Mouse (Mus musculus): Measurements from ENCODE around the gene Nfkbil1. TPM values are rescaled to one million over a fixed set of nuclear protein-coding genes. Genes with fewer than 3 reads are reported as not detected.

Gene Nfkbil1
- polyA plus RNA-seq, 1 experiment from 2014 or later: 3.8 TPM

- Histone ChIP-seq H3K27ac (replicated peaks; ENCODE audit: low read depth, low read length) (no peak overlapping the region), H3K4me2 (ENCODE audit: low read length) (no peak overlapping the region), H3K4me1 (ENCODE audit: control insufficient read depth, insufficient read depth, low read length) (no peaks in the 10 kb centered on the region), H3K9me3 (ENCODE audit: control insufficient read depth, low read length) (no peaks in the 10 kb centered on the region), H3K9ac (replicated peaks; ENCODE audit: low read length) (no peak overlapping the region), H3K27me3 (ENCODE audit: control insufficient read depth, insufficient read depth, low read length) (no peaks in the 10 kb centered on the region), H3K36me3 (ENCODE audit: control insufficient read depth, insufficient read depth, low read length) (no peaks in the 10 kb centered on the region), H3K4me3 (replicated peaks; ENCODE audit: low read depth, low read length) (no peak overlapping the region)
- ATAC-seq (ENCODE audit: low FRiP score, low TSS enrichment) (no peak), DNase-seq (no peak)
- WGBS: 84% methylated on average over 8 of the region's 8 CpGs
These were observed 61.2 kb downstream of the Nfkbil1 start for GRCm38 (mm10) chr17:35174201-35174977.

- H3K36me3 ChIP-seq (ENCODE audit: control insufficient read depth, insufficient read depth, low read length): no peaks in the 10 kb centered on the region
- 63% methylated on average over 3 of the region's 3 CpGs for WGBS
- no peak overlapping the region for H3K4me2 ChIP-seq (ENCODE audit: low read length)
- H3K27ac ChIP-seq (replicated peaks; ENCODE audit: low read depth, low read length): no peak overlapping the region
- ATAC-seq (ENCODE audit: low FRiP score, low TSS enrichment): no peak
- no peak for DNase-seq
- H3K27me3 ChIP-seq (ENCODE audit: control insufficient read depth, insufficient read depth, low read length): no peaks in the 10 kb centered on the region
- H3K4me1 ChIP-seq (ENCODE audit: control insufficient read depth, insufficient read depth, low read length): no peaks in the 10 kb centered on the region
- H3K4me3 ChIP-seq (replicated peaks; ENCODE audit: low read depth, low read length): no peak overlapping the region
- 0 out of 2 replicates have a peak overlapping the region, but pooled peaks have one; percentile 9 for H3K9ac ChIP-seq (replicated peaks; ENCODE audit: low read length)
- no peaks in the 10 kb centered on the region for H3K9me3 ChIP-seq (ENCODE audit: control insufficient read depth, low read length)
These were observed 62.3 kb downstream of the Nfkbil1 start for GRCm38 (mm10) chr17:35173329-35173728.

GRCm38 (mm10) chr17:35172445-35173234 is 63.0 kb downstream of the Nfkbil1 start:
- no peaks in the 10 kb centered on the region for H3K27me3 ChIP-seq (ENCODE audit: control insufficient read depth, insufficient read depth, low read length)
- no peaks in the 10 kb centered on the region for H3K4me1 ChIP-seq (ENCODE audit: control insufficient read depth, insufficient read depth, low read length)
- H3K4me2 ChIP-seq (ENCODE audit: low read length): no peak overlapping the region
- no peaks in the 10 kb centered on the region for H3K36me3 ChIP-seq (ENCODE audit: control insufficient read depth, insufficient read depth, low read length)
- DNase-seq (no peak), ATAC-seq (ENCODE audit: low FRiP score, low TSS enrichment) (no peak)
- WGBS: 70% methylated on average over 11 of the region's 11 CpGs
- no peak overlapping the region for H3K4me3 ChIP-seq (replicated peaks; ENCODE audit: low read depth, low read length)
- 0 out of 2 replicates have a peak overlapping the region, but pooled peaks have one; percentile 9 for H3K9ac ChIP-seq (replicated peaks; ENCODE audit: low read length)
- no peaks in the 10 kb centered on the region for H3K9me3 ChIP-seq (ENCODE audit: control insufficient read depth, low read length)
- no peak overlapping the region for H3K27ac ChIP-seq (replicated peaks; ENCODE audit: low read depth, low read length)

Small RNAs within 50 kb of the gene (microRNA-seq; reads per million reads assigned to microRNA genes)
- gene Mir6973a (not detected), gene Mir6974 (not detected), gene Mir6975 (4.4 reads per million, percentile 25 among the genes with 10 or more reads in this experiment), gene Mir8094 (not detected)

Other genes with a start within 250 kb of the Nfkbil1 start
- gene Vars, start 234.8 kb downstream of the Nfkbil1 start, polyA plus RNA-seq (2014; fragmentation: Nextera tagmentation; extraction: Ambion mirVana): 43.4 and 51.1 TPM in 2 replicates
- 0.12 and 0.16 TPM in 2 replicates for gene Vwa7, start 219.2 kb downstream of the Nfkbil1 start, polyA plus RNA-seq (2014; fragmentation: Nextera tagmentation; extraction: Ambion mirVana)
- 2.0 and 2.2 TPM in 2 replicates for gene Sapcd1, start 207.8 kb downstream of the Nfkbil1 start, polyA plus RNA-seq (2014; fragmentation: Nextera tagmentation; extraction: Ambion mirVana)
- 2.1 and 2.8 TPM in 2 replicates for gene Msh5, start 189.0 kb downstream of the Nfkbil1 start, polyA plus RNA-seq (2014; fragmentation: Nextera tagmentation; extraction: Ambion mirVana)
- 17.7 and 22.8 TPM in 2 replicates for gene Clic1, start 185.8 kb downstream of the Nfkbil1 start, polyA plus RNA-seq (2014; fragmentation: Nextera tagmentation; extraction: Ambion mirVana)
- gene Ddah2, start 176.8 kb downstream of the Nfkbil1 start, polyA plus RNA-seq (2014; fragmentation: Nextera tagmentation; extraction: Ambion mirVana): 375 and 392 TPM in 2 replicates
- gene Ly6g6c, start 170.4 kb downstream of the Nfkbil1 start, polyA plus RNA-seq (2014; fragmentation: Nextera tagmentation; extraction: Ambion mirVana): not detected in 2 replicates
- gene Mpig6b, start 169.6 kb downstream of the Nfkbil1 start, polyA plus RNA-seq (2014; fragmentation: Nextera tagmentation; extraction: Ambion mirVana): 0.11 and 0.21 TPM in 2 replicates
- gene Ly6g6e, start 158.9 kb downstream of the Nfkbil1 start, polyA plus RNA-seq (2014; fragmentation: Nextera tagmentation; extraction: Ambion mirVana): 0.62 TPM in 1 of 2 replicates, not detected in the other
- gene Ly6g6d, start 157.7 kb downstream of the Nfkbil1 start, polyA plus RNA-seq (2014; fragmentation: Nextera tagmentation; extraction: Ambion mirVana): 0.78 and 1.5 TPM in 2 replicates
- not detected in 2 replicates for gene Ly6g6f, start 150.2 kb downstream of the Nfkbil1 start, polyA plus RNA-seq (2014; fragmentation: Nextera tagmentation; extraction: Ambion mirVana)
- 79.4 and 86.0 TPM in 2 replicates for gene Abhd16a, start 146.5 kb downstream of the Nfkbil1 start, polyA plus RNA-seq (2014; fragmentation: Nextera tagmentation; extraction: Ambion mirVana)
- gene Ly6g5c, start 127.5 kb downstream of the Nfkbil1 start, polyA plus RNA-seq (2014; fragmentation: Nextera tagmentation; extraction: Ambion mirVana): not detected in 2 replicates
- 1.3 TPM in 2 replicates for gene Ly6g5b, start 120.4 kb downstream of the Nfkbil1 start, polyA plus RNA-seq (2014; fragmentation: Nextera tagmentation; extraction: Ambion mirVana)
- gene Gpank1, start 114.3 kb downstream of the Nfkbil1 start, polyA plus RNA-seq (2014; fragmentation: Nextera tagmentation; extraction: Ambion mirVana): 24.2 and 25.4 TPM in 2 replicates
- 328 and 334 TPM in 2 replicates for gene Csnk2b, start 113.7 kb downstream of the Nfkbil1 start, polyA plus RNA-seq (2014; fragmentation: Nextera tagmentation; extraction: Ambion mirVana)
- gene D17H6S53E, start 109.4 kb downstream of the Nfkbil1 start, polyA plus RNA-seq (2014; fragmentation: Nextera tagmentation; extraction: Ambion mirVana): 6.0 and 6.8 TPM in 2 replicates
- gene Apom, start 103.7 kb downstream of the Nfkbil1 start, polyA plus RNA-seq (2014; fragmentation: Nextera tagmentation; extraction: Ambion mirVana): 0.57 TPM in 1 of 2 replicates, not detected in the other
- 122 and 136 TPM in 2 replicates for gene Bag6, start 100.6 kb downstream of the Nfkbil1 start, polyA plus RNA-seq (2014; fragmentation: Nextera tagmentation; extraction: Ambion mirVana)
- 191 and 194 TPM in 2 replicates for gene Prrc2a, start 70.9 kb downstream of the Nfkbil1 start, polyA plus RNA-seq (2014; fragmentation: Nextera tagmentation; extraction: Ambion mirVana)
- 3.3 and 8.8 TPM in 2 replicates for gene Aif1, start 59.7 kb downstream of the Nfkbil1 start, polyA plus RNA-seq (2014; fragmentation: Nextera tagmentation; extraction: Ambion mirVana)
- gene Lst1, start 47.4 kb downstream of the Nfkbil1 start, polyA plus RNA-seq (2014; fragmentation: Nextera tagmentation; extraction: Ambion mirVana): 3.8 and 9.0 TPM in 2 replicates
- 0.74 and 0.84 TPM in 2 replicates for gene Ltb, start 41.4 kb downstream of the Nfkbil1 start, polyA plus RNA-seq (2014; fragmentation: Nextera tagmentation; extraction: Ambion mirVana)
- gene Tnf, start 33.8 kb downstream of the Nfkbil1 start, polyA plus RNA-seq (2014; fragmentation: Nextera tagmentation; extraction: Ambion mirVana): not detected in 2 replicates
- 0.20 and 0.73 TPM in 2 replicates for gene Lta, start 30.4 kb downstream of the Nfkbil1 start, polyA plus RNA-seq (2014; fragmentation: Nextera tagmentation; extraction: Ambion mirVana)
- gene Gm16181, start 15.0 kb downstream of the Nfkbil1 start, polyA plus RNA-seq (2014; fragmentation: Nextera tagmentation; extraction: Ambion mirVana): not detected in 2 replicates
- gene Atp6v1g2, start 2.1 kb downstream of the Nfkbil1 start, polyA plus RNA-seq (2014; fragmentation: Nextera tagmentation; extraction: Ambion mirVana): 78.1 and 99.0 TPM in 2 replicates
- 386 and 390 TPM in 2 replicates for gene Ddx39b, start 6.0 kb upstream of the Nfkbil1 start, polyA plus RNA-seq (2014; fragmentation: Nextera tagmentation; extraction: Ambion mirVana)
- 68.5 and 74.3 TPM in 2 replicates for gene H2-D1, start 26.9 kb upstream of the Nfkbil1 start, polyA plus RNA-seq (2014; fragmentation: Nextera tagmentation; extraction: Ambion mirVana)
- 0.16 TPM in 1 of 2 replicates, not detected in the other for gene H2-Q1, start 84.6 kb upstream of the Nfkbil1 start, polyA plus RNA-seq (2014; fragmentation: Nextera tagmentation; extraction: Ambion mirVana)
- gene H2-Q2, start 106.5 kb upstream of the Nfkbil1 start, polyA plus RNA-seq (2014; fragmentation: Nextera tagmentation; extraction: Ambion mirVana): 1.5 and 1.8 TPM in 2 replicates
- gene H2-Q4, start 143.8 kb upstream of the Nfkbil1 start, polyA plus RNA-seq (2014; fragmentation: Nextera tagmentation; extraction: Ambion mirVana): 0.18 and 0.80 TPM in 2 replicates
- 0.61 and 0.63 TPM in 2 replicates for gene H2-Q6, start 189.1 kb upstream of the Nfkbil1 start, polyA plus RNA-seq (2014; fragmentation: Nextera tagmentation; extraction: Ambion mirVana)
- 2.5 and 2.8 TPM in 2 replicates for gene H2-Q7, start 203.4 kb upstream of the Nfkbil1 start, polyA plus RNA-seq (2014; fragmentation: Nextera tagmentation; extraction: Ambion mirVana)
- gene H2-Q10, start 234.3 kb upstream of the Nfkbil1 start, polyA plus RNA-seq (2014; fragmentation: Nextera tagmentation; extraction: Ambion mirVana): 0.38 TPM in 1 of 2 replicates, not detected in the other

Measured in midbrain, embryonic 14.5 days (tissue).